ENCODE assay signal across 19 mouse cellular contexts in genomic region chr2:91223614-91224013, GRCm38 (mm10). TPM values are rescaled to one million over a fixed set of nuclear protein-coding genes. Genes with fewer than 3 reads are reported as not detected.
A peak's percentile ranks its signal among the peaks of the same experiment; 100 is the strongest.
DNase-seq lines count a peak whose midpoint lies in the region; ATAC-seq and TF ChIP-seq lines count a peak whose summit lies in the region.
"Had no signal": no experiment of that assay in that cellular context is flagged by ENCODE, and none has a peak within 500 bp of the region (broad histone marks: within the 10 kb centered on the region; RNA-seq: fewer than 3 reads in every experiment).

No protein-coding gene starts in this region.

- TF ChIP-seq POLR2A in liver, adult 2 months (IDR thresholded peaks at IDR 0.05; ENCODE audit: extremely low read depth, insufficient read depth, low read length): no peak

- H3K4me3 ChIP-seq in heart, embryonic 10.5 days: no peak overlapping the region
- no peak overlapping the region for H3K4me3 ChIP-seq in liver, adult 2 months (ENCODE audit: insufficient read depth, low read depth, low read length)
- no peak overlapping the region for H3K4me3 ChIP-seq in liver, embryonic 12.5 days
- H3K4me3 ChIP-seq: lung, embryonic 15.5 days had no signal

- WGBS in heart, embryonic 10.5 days: 80% methylated on average over 2 of the region's 2 CpGs
- 75% methylated on average over 2 of the region's 2 CpGs for WGBS in liver, adult 2 months
- WGBS in liver, embryonic 12.5 days (ENCODE audit: insufficient replicate concordance): 79% methylated on average over 2 of the region's 2 CpGs

- H3K79me2 ChIP-seq in liver, adult 2 months (ENCODE audit: control insufficient read depth, insufficient read depth, low read length): no peaks in the 10 kb centered on the region

- peak; percentile 70 for DNase-seq in heart, embryonic 10.5 days (ENCODE audit: low spot score)
- DNase-seq in heart, postnatal 14 days: no peak
- no peak for DNase-seq in liver, adult 2 months (ENCODE audit: extremely low read depth, low read depth, low spot score)
- DNase-seq in NIH3T3 (ENCODE audit: low read depth): peak; percentile 24
- peak; percentile 6 for DNase-seq in retina, postnatal 1 day
- no peak for DNase-seq in frontal cortex, postnatal 25 days (ENCODE audit: low spot score in 2 of 2)
- DNase-seq: adrenal gland, postnatal 25 days; cerebellum, adult 9-11 months; heart, adult 11 months; kidney, adult 8-10 months; kidney, postnatal 4 days; thymus, postnatal 14 days had no signal

- no peak overlapping the region for H3K4me2 ChIP-seq in liver, embryonic 12.5 days
- H3K4me2 ChIP-seq: hindbrain, embryonic 14.5 days; liver, embryonic 11.5 days; lung, embryonic 15.5 days had no signal

- H3K4me1 ChIP-seq in heart, embryonic 10.5 days: no peaks in the 10 kb centered on the region
- H3K4me1 ChIP-seq in liver, adult 2 months (ENCODE audit: control insufficient read depth, insufficient read depth, low read length): no peaks in the 10 kb centered on the region
- H3K4me1 ChIP-seq in liver, embryonic 12.5 days: no peaks in the 10 kb centered on the region
- H3K4me1 ChIP-seq: lung, embryonic 15.5 days had no signal

- no peak overlapping the region for H3K9ac ChIP-seq in liver, adult 2 months (ENCODE audit: low read depth, low read length)
- H3K9ac ChIP-seq in liver, embryonic 12.5 days: no peak overlapping the region
- H3K9ac ChIP-seq: hindbrain, embryonic 14.5 days; lung, embryonic 15.5 days had no signal

- no peak overlapping the region for H3K27ac ChIP-seq in heart, embryonic 10.5 days
- no peak overlapping the region for H3K27ac ChIP-seq in liver, adult 2 months (replicated peaks; ENCODE audit: insufficient read depth, low read depth, low read length)
- H3K27ac ChIP-seq in liver, embryonic 12.5 days: no peak overlapping the region
- H3K27ac ChIP-seq: hindbrain, embryonic 14.5 days; lung, embryonic 15.5 days had no signal

- intact Hi-C loops in heart, postnatal 14 days (cut with DNase I): no loop called here

- H3K36me3 ChIP-seq in heart, embryonic 10.5 days: no peaks in the 10 kb centered on the region
- no peaks in the 10 kb centered on the region for H3K36me3 ChIP-seq in liver, adult 2 months (ENCODE audit: control insufficient read depth, insufficient read depth, low read length)
- H3K36me3 ChIP-seq in liver, embryonic 12.5 days: no peaks in the 10 kb centered on the region
- H3K36me3 ChIP-seq: lung, embryonic 15.5 days had no signal

- H3K27me3 ChIP-seq in heart, embryonic 10.5 days (ENCODE audit: insufficient read depth, poor library complexity, severe bottlenecking): no peaks in the 10 kb centered on the region
- no peaks in the 10 kb centered on the region for H3K27me3 ChIP-seq in liver, adult 2 months (ENCODE audit: control insufficient read depth, insufficient read depth, low read length)
- no peaks in the 10 kb centered on the region for H3K27me3 ChIP-seq in liver, embryonic 12.5 days (replicated peaks)
- H3K27me3 ChIP-seq: lung, embryonic 15.5 days had no signal

- TF ChIP-seq CTCF in liver, adult 2 months (IDR thresholded peaks at IDR 0.05; ENCODE audit: low read depth, low read length): peak; percentile 23; the same call in 1 of the 2 replicates

- no peaks in the 10 kb centered on the region for H3K9me3 ChIP-seq in heart, embryonic 10.5 days
- H3K9me3 ChIP-seq in liver, embryonic 12.5 days (replicated peaks): no peaks in the 10 kb centered on the region
- H3K9me3 ChIP-seq: lung, embryonic 15.5 days had no signal

- no peak for ATAC-seq in liver, embryonic 12.5 days
- ATAC-seq: forebrain, embryonic 14.5 days; midbrain, embryonic 16.5 days had no signal

RNA-seq across cellular contexts. Expression of gene Ddb2, which starts 13.2 kb away (rescaled TPM):
- 7.3 and 9.4 TPM in 2 replicates for polyA plus RNA-seq in heart, embryonic 10.5 days (2016; fragmentation: Nextera tagmentation; extraction: Ambion mirVana)
- 1 to 10 TPM; 4.6 to 6.3 TPM for total RNA-seq in heart, postnatal 14 days (2021)
- 4.4 and 5.0 TPM in 2 replicates for total RNA-seq in liver, adult 2 months (2014; rRNA removed)
- 4.8 and 7.9 TPM in 2 replicates for polyA plus RNA-seq in liver, adult 2 months (2012; rRNA removed)
- polyA plus RNA-seq in liver, embryonic 12.5 days (2016; fragmentation: Nextera tagmentation; extraction: Ambion mirVana): 8.3 and 8.4 TPM in 2 replicates

RNA-seq across cellular contexts. Expression of gene Acp2, which starts 20.9 kb away (rescaled TPM):
- polyA plus RNA-seq in heart, embryonic 10.5 days (2016; fragmentation: Nextera tagmentation; extraction: Ambion mirVana): 17.6 and 24.2 TPM in 2 replicates
- 10 to 100 TPM; 18.1 to 19.7 TPM for total RNA-seq in heart, postnatal 14 days (2021)
- 23.9 and 25.5 TPM in 2 replicates for total RNA-seq in liver, adult 2 months (2014; rRNA removed)
- 35.8 and 45.0 TPM in 2 replicates for polyA plus RNA-seq in liver, adult 2 months (2012; rRNA removed)
- polyA plus RNA-seq in liver, embryonic 12.5 days (2016; fragmentation: Nextera tagmentation; extraction: Ambion mirVana): 9.6 and 10.3 TPM in 2 replicates

RNA-seq across cellular contexts. Expression of gene Nr1h3, which starts 21.0 kb away (rescaled TPM):
- 1.9 and 4.5 TPM in 2 replicates for polyA plus RNA-seq in heart, embryonic 10.5 days (2016; fragmentation: Nextera tagmentation; extraction: Ambion mirVana)
- total RNA-seq in heart, postnatal 14 days (2021): 10 to 100 TPM in 1 of 2 experiments, 1 to 10 TPM in 1; 8.6 to 11.8 TPM
- 146 and 148 TPM in 2 replicates for total RNA-seq in liver, adult 2 months (2014; rRNA removed)
- polyA plus RNA-seq in liver, adult 2 months (2012; rRNA removed): 190 and 198 TPM in 2 replicates
- polyA plus RNA-seq in liver, embryonic 12.5 days (2016; fragmentation: Nextera tagmentation; extraction: Ambion mirVana): 12.9 and 13.5 TPM in 2 replicates

RNA-seq across cellular contexts. Expression of gene Pacsin3, which starts 32.1 kb away (rescaled TPM):
- polyA plus RNA-seq in heart, embryonic 10.5 days (2016; fragmentation: Nextera tagmentation; extraction: Ambion mirVana): 26.0 and 27.4 TPM in 2 replicates
- total RNA-seq in heart, postnatal 14 days (2021): 100 to 1,000 TPM; 106 to 109 TPM
- 24.6 and 28.1 TPM in 2 replicates for total RNA-seq in liver, adult 2 months (2014; rRNA removed)
- polyA plus RNA-seq in liver, adult 2 months (2012; rRNA removed): 65.1 and 68.9 TPM in 2 replicates
- polyA plus RNA-seq in liver, embryonic 12.5 days (2016; fragmentation: Nextera tagmentation; extraction: Ambion mirVana): 12.3 and 12.4 TPM in 2 replicates
- total RNA-seq: megakaryocyte progenitor cell, adult 5-6 weeks had no signal

RNA-seq across cellular contexts. Expression of gene Madd, which starts 40.0 kb away (rescaled TPM):
- polyA plus RNA-seq in heart, embryonic 10.5 days (2016; fragmentation: Nextera tagmentation; extraction: Ambion mirVana): 6.8 and 7.7 TPM in 2 replicates
- 1 to 10 TPM; 6.6 to 7.7 TPM for total RNA-seq in heart, postnatal 14 days (2021)
- total RNA-seq in liver, adult 2 months (2014; rRNA removed): 14.1 and 16.5 TPM in 2 replicates
- polyA plus RNA-seq in liver, adult 2 months (2012; rRNA removed): 10.2 and 15.3 TPM in 2 replicates
- 12.1 and 13.4 TPM in 2 replicates for polyA plus RNA-seq in liver, embryonic 12.5 days (2016; fragmentation: Nextera tagmentation; extraction: Ambion mirVana)

Comparison
In these comparisons a context has a peak if more than half of its experiments do, and no peak if none do; other contexts are left out.
1. DNase-seq: peak in heart, embryonic 10.5 days (single experiment), NIH3T3 (single experiment) and retina, postnatal 1 day (single experiment); none in heart, postnatal 14 days (0 of 2), liver, adult 2 months (single experiment) and frontal cortex, postnatal 25 days (0 of 2).
2. RNA of gene Nr1h3, which starts 21.0 kb away (polyA plus RNA-seq): 190 to 198 TPM in liver, adult 2 months; 12.9 to 13.5 TPM in liver, embryonic 12.5 days and 1.9 to 4.5 TPM in heart, embryonic 10.5 days; every median in the first group is over 10 times any median in the second.